Mouse (Mus musculus) bone marrow macrophage, adult 2 months (primary cell): ENCODE results near the gene Rasl12.

Experiments used
- CTCF ChIP-seq: IDR thresholded peaks from 2 replicates; pipeline ENCODE4 v1.5.1; 2012; ENCODE audit warnings: low read depth, mild to moderate bottlenecking, low read length, moderate library complexity
- POLR2A ChIP-seq: IDR thresholded peaks from 2 replicates; pipeline ENCODE4 v1.6.1; 2012; ENCODE audit warnings: mild to moderate bottlenecking, low read depth, low read length, borderline replicate concordance

DNA sequence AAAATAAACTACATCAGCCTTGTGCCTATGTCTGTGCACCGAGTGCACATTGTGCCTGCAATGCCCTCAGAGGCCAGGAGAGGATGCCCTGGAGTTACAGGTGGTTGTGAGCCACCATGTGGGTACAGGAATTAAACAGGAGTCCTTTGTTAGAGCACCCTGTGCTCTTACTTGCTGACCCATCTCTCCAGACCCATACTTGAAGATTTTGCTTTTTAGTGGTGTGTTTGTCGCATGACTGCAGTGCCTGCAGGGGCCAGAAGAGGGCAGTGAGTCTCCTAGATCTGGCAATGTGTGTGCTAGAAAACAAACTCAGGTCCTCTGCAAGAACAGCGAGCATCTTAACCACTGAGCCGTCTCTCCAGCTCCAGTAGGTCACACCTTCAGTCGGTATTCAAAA lies 35.8 kb downstream of the Rasl12 start:
- TF ChIP-seq CTCF = peak; percentile 45
- TF ChIP-seq POLR2A = no peak
